Mouse (Mus musculus) embryonic stem cell, embryonic (primary cell): ENCODE measurements at regions not wholly inside any gene's neighbourhood (a gene's known extent, or its start where the extent isn't known, plus 50 kb on each side); places are given as distances from the start of the nearest gene placed in this dataset.

Experiments
- CTCF ChIA-PET, 4 experiments: fragments of 300-600 bp in 2 of 4; fragments of 350-600 bp in 2 of 4; sonication (Branson Sonifier 250); formaldehyde crosslinking; loops; one replicate each; lab custom pipeline; 2022; ENCODE audit warnings: inconsistent platforms in 2 of 4; lab: Charles Lee
- POLR2A ChIA-PET, 4 experiments: fragments of 300-600 bp in 2 of 4; fragments of 350-600 bp in 2 of 4; sonication (Branson Sonifier 250); formaldehyde crosslinking; loops; one replicate each; lab custom pipeline; 2022; ENCODE audit warnings: antibody characterized with exemption in 4 of 4, inconsistent platforms in 1 of 4; lab: Charles Lee

DNA sequence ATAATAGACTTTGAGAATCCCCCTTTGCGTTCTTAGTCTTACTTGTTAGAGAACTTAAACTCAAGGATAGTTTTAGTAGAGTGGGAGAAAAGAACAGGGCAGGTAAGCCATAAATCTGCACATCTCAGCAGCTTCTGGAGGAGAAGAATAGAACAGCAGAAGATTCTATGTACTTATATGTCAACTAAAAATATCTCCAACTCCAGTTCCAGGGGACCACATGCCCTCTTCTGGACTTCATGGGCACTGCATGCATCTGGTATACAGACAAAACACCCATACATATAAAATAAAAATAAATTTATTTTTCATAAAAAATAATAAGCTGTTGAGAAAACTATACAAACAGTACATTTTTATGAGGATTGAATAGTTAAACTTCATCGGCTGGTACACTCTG lies 196.4 kb downstream of the Mettl4 start:
- ChIA-PET CTCF (interaction anchor here in 1 of 4 experiments (1.2 to 1.3 kb wide), 2 partner anchors 177 to 182 kb away, joined by 4 to 5 read pairs; no protein-coding TSS in a partner anchor), POLR2A (no interaction called here)

DNA sequence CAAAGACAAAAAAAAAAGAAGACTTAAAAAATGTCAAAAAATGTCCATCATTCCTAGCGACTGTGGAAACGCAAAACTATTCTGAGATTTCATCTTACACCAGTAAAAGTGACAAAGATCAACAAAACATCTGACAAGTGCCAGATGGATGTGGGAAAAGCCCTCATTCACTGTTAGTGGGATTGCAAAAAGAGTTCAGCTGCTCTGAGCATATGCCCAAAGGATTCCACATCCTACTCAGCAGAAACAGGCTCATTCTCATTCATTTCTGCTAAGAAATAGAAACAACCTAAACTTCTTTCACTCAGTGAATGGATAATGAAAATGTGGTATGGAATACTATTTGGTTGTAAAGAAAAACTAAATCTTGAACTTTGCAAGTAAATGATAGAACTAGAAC lies 221.1 kb downstream of the Mettl4 start:
- CTCF ChIA-PET = no interaction called here

More for the DNA sequence above, 221.1 kb downstream of the Mettl4 start:
- POLR2A ChIA-PET = no interaction called here
